In the genomic region with DNA sequence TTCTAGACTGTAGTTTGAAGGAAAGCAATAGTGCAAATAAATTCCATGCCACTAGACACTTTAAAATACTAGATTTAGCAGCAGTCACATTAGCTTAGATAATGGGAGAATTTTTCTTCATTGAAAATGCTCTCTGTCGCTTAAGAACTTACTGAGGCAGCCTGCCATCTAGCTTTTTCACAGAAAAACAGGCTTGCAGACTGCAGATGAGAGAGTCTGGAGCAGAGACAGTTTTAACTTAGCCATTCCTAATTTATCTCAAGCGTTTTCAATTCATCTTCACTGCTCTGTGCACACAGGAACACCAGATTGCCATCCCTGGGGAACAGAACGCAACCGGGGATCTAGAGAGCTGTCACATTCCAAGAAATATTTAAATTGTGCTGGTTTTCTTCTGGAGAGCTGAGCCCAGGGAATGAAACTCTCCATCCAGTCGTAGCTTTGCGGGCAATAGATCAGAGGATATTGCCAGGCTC, we compare ENCODE assay signal across 9 mouse cellular contexts. TPM values are rescaled to one million over a fixed set of nuclear protein-coding genes. Genes with fewer than 3 reads are reported as not detected.
DNase-seq lines count a peak whose midpoint lies in the region; ATAC-seq lines count a peak whose summit lies in the region.
"Had no signal": no experiment of that assay in that cellular context is flagged by ENCODE, and none has a peak within 500 bp of the region (broad histone marks: within the 10 kb centered on the region; RNA-seq: fewer than 3 reads in every experiment).

A gene (plus strand): TSS at position 51 of the 476 bp plus-strand sequence.

- no peaks in the 10 kb centered on the region for H3K4me1 ChIP-seq in intestine, embryonic 16.5 days (ENCODE audit: control insufficient read depth, insufficient read depth, low read length)

- no peak within 1 kb of the TSS for H3K9ac ChIP-seq in intestine, embryonic 16.5 days (ENCODE audit: low read depth, low read length)

- H3K4me3 ChIP-seq in intestine, embryonic 16.5 days (ENCODE audit: low read length) = no peak within 1 kb of the TSS

- no peak within 1 kb of the TSS for H3K27ac ChIP-seq in intestine, embryonic 16.5 days (ENCODE audit: low read length)

- no peak for ATAC-seq in intestine, embryonic 16.5 days
- ATAC-seq in granulocyte monocyte progenitor cell, adult 5-6 weeks (replicated peaks; ENCODE audit: poor library complexity, severe bottlenecking) = no peak
- ATAC-seq in monocyte, adult 5-6 weeks (replicated peaks; ENCODE audit: insufficient number of reproducible peaks, low FRiP score, low TSS enrichment, poor library complexity, severe bottlenecking) = no peak

- no peaks in the 10 kb centered on the region for H3K36me3 ChIP-seq in intestine, embryonic 16.5 days (ENCODE audit: control insufficient read depth, insufficient read depth, low read length)

- H3K9me3 ChIP-seq in intestine, embryonic 16.5 days (ENCODE audit: control insufficient read depth, low read length) = no peaks in the 10 kb centered on the region

- DNase-seq in adrenal gland, postnatal 25 days = no peak
- DNase-seq in cerebellum, adult 9-10 months = peak; percentile 4
- peak; percentile 20 for DNase-seq in mesoderm, embryonic 11.5 days (ENCODE audit: low read depth, low spot score)
- DNase-seq in ovary, postnatal 36 days (ENCODE audit: low spot score) = no peak
- no peak for DNase-seq in kidney, adult 11 months
- DNase-seq: kidney, postnatal 4 days had no signal

- no peaks in the 10 kb centered on the region for H3K27me3 ChIP-seq in intestine, embryonic 16.5 days (replicated peaks; ENCODE audit: control insufficient read depth, insufficient read depth, low read length)

- H3K4me2 ChIP-seq in intestine, embryonic 16.5 days (ENCODE audit: low read depth, low read length) = no peak within 1 kb of the TSS

- WGBS in intestine, embryonic 16.5 days = 40% methylated on average over 6 of the region's 6 CpGs

RNA-seq across cellular contexts. Expression of the gene that starts here (rescaled TPM):
- 27.6 and 29.6 TPM in 2 replicates for total RNA-seq in adrenal gland, postnatal 25 days (2021)
- polyA plus RNA-seq in intestine, embryonic 16.5 days (2015; fragmentation: Nextera tagmentation; extraction: Ambion mirVana) = 20.1 and 23.5 TPM in 2 replicates
- total RNA-seq in granulocyte monocyte progenitor cell, adult 5-6 weeks (2014; fragmentation: Nextera tagmentation) = not detected in 2 replicates
- not detected in 2 replicates for total RNA-seq in granulocyte monocyte progenitor cell, adult 5-6 weeks (2017)
- total RNA-seq in monocyte, adult 5-6 weeks (2017) = not detected in 3 replicates

Comparison
In these comparisons a context has a peak if more than half of its experiments do, and no peak if none do; other contexts are left out.
1. RNA of the gene that starts here (total RNA-seq): 27.6 to 29.6 TPM in adrenal gland, postnatal 25 days; not detected in granulocyte monocyte progenitor cell, adult 5-6 weeks and not detected in monocyte, adult 5-6 weeks; every median in the first group is over 10 times any median in the second.
2. DNase-seq: peak in cerebellum, adult 9-10 months (single experiment) and mesoderm, embryonic 11.5 days (single experiment); none in adrenal gland, postnatal 25 days (single experiment), ovary, postnatal 36 days (single experiment) and kidney, adult 11 months (single experiment).